Mouse (Mus musculus): ENCODE results near the gene Dusp3.

DNA sequence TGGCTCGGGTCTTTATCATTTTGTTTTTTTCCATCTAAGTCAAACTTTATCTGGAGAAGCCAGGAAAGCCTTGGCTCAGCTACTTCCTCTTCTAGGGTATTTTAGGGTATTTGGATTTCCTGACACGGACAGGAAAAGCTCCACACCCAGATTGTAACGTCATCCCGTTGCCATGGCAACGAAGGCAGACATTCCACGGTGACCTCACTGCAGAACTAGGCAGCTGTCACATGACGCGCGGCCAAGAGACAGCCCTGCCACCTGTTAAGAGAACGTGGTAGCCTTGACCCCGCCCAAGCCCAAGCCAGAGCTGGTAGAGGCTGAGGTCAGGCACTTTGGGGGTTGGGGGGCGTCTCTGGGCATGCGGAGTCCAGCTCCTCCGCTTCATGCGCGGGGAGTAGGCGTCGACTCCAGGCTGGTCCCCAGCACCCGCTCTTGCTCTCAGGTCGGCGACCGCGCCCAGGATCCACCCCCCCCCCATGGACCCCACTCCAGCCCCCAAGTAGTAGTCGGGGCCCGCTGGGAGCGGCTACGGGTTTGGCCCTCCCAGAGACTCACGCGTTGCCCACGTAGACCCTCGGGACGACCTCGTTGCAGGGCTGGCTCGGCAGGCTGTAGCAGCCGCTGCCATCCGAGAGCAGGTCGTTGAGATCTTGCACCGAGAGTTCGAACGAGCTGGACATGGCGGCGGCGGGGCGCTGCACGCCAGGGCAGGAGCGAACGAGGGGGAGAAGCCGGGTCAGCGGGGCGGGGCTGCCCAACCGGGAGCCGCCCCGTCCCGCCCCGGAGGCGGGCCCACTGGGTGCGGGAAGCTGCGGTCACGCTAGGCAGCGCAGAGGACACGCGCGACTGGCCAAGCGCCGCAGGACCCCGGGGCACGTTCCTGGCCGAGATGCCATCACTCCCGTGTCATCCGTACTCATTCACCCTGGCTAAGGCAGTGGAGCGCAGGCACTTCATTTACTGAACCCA lies 2.5 kb downstream of the Dusp3 start, which contains the start of gene Cfap97d1:
- no peak for TF ChIP-seq MAFK (IDR thresholded peaks at IDR 0.05; ENCODE audit: insufficient read depth, low read depth, low read length)
- TF ChIP-seq ZC3H11A (IDR thresholded peaks at IDR 0.05; ENCODE audit: borderline replicate concordance, low read depth, low read length): no peak
- TF ChIP-seq ZNF384 (IDR thresholded peaks at IDR 0.05; ENCODE audit: low read depth, low read length): no peak
- no peak for TF ChIP-seq HCFC1 (IDR thresholded peaks at IDR 0.05; ENCODE audit: borderline replicate concordance, insufficient read depth, low read length)
- TF ChIP-seq CHD2 (IDR thresholded peaks at IDR 0.05; ENCODE audit: low read depth, low read length): no peak
